8 mouse cellular contexts compared by ENCODE assay signal in the genomic region with DNA sequence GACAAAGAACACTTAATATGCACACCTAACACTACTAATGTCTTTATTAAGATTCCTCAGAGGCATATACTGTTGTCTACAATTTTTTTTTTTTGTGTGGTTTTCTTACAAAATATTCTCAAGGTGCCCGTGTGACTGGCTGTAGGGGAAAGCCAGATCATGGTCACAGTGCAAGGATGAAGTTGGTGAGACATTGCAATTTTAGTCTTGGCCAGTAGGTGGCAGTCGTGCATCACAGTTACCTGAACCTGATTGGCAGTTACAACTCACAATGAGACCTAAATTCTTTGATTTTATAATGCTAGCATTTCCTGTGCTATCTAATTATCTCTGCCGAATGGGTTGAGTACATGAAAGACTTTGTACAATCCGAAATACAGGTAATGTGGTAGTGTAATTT.
A peak's percentile ranks its signal among the peaks of the same experiment; 100 is the strongest.
DNase-seq lines count a peak whose midpoint lies in the region; TF ChIP-seq lines count a peak whose summit lies in the region.

No protein-coding gene starts in this region.

- H3K27ac ChIP-seq in kidney, adult 2 months (ENCODE audit: insufficient read depth, low read depth, low read length): no peak overlapping the region
- no peak overlapping the region for H3K27ac ChIP-seq in limb, embryonic 10.5 days

- H3K4me1 ChIP-seq in kidney, adult 2 months (ENCODE audit: control insufficient read depth, insufficient read depth, low read length): no peaks in the 10 kb centered on the region
- H3K4me1 ChIP-seq in limb, embryonic 10.5 days: no peaks in the 10 kb centered on the region

- H3K27me3 ChIP-seq in kidney, adult 2 months (replicated peaks; ENCODE audit: control insufficient read depth, insufficient read depth, low read length): no peaks in the 10 kb centered on the region
- no peaks in the 10 kb centered on the region for H3K27me3 ChIP-seq in limb, embryonic 10.5 days (ENCODE audit: low read depth, poor library complexity, severe bottlenecking)

- no peaks in the 10 kb centered on the region for H3K36me3 ChIP-seq in kidney, adult 2 months (ENCODE audit: control insufficient read depth, insufficient read depth, low read length)
- H3K36me3 ChIP-seq in limb, embryonic 10.5 days: no peaks in the 10 kb centered on the region

- TF ChIP-seq POLR2A in kidney, adult 2 months (IDR thresholded peaks at IDR 0.05; ENCODE audit: low read depth, low read length): no peak

- H3K4me3 ChIP-seq in kidney, adult 2 months (ENCODE audit: insufficient read depth, low read depth, low read length): no peak overlapping the region
- no peak overlapping the region for H3K4me3 ChIP-seq in limb, embryonic 10.5 days

- no peaks in the 10 kb centered on the region for H3K9me3 ChIP-seq in limb, embryonic 10.5 days (replicated peaks)

- DNase-seq in ovary, postnatal 10 days (ENCODE audit: low spot score): peak; percentile 18
- DNase-seq in ovary, adult 18-20 months (ENCODE audit: low spot score): no peak
- peak; percentile 69 for DNase-seq in cerebellum, adult 8-10 months
- DNase-seq in frontal cortex, postnatal 10 days (ENCODE audit: low spot score in 2 of 2): peak; percentile 19 to 73
- peak; percentile 60 for DNase-seq in kidney, adult 2 months
- DNase-seq in limb, embryonic 10.5 days (ENCODE audit: low spot score): peak; percentile 83
- peak; percentile 22 for DNase-seq in natural killer cell, adult 2 months (ENCODE audit: low spot score in 2 of 2)
- peak; percentile 27 for DNase-seq in telencephalon, adult 2 months (ENCODE audit: low read depth, low spot score)

- TF ChIP-seq CTCF in kidney, adult 2 months (conservative IDR thresholded peaks at IDR 0.05; ENCODE audit: insufficient read depth, insufficient read length, low read depth, low read length): peak; percentile 82

- WGBS in kidney, adult 2 months: 6% methylated on average over 4 of the region's 4 CpGs
- 16% methylated on average over 4 of the region's 4 CpGs for WGBS in limb, embryonic 10.5 days
